36 mouse cellular contexts compared by ENCODE assay signal in genomic region chr3:66514587-66514986, GRCm38 (mm10).
"Had no signal": no experiment of that assay in that cellular context is flagged by ENCODE, and none has a peak within 500 bp of the region (broad histone marks: within the 10 kb centered on the region; RNA-seq: fewer than 3 reads in every experiment).

No protein-coding gene starts in this region.

- H3K27ac ChIP-seq: heart, embryonic 10.5 days; heart, embryonic 13.5 days; heart, embryonic 15.5 days; hindbrain, embryonic 10.5 days; hindbrain, embryonic 12.5 days; hindbrain, embryonic 13.5 days; hindbrain, embryonic 14.5 days; hindbrain, embryonic 15.5 days; hindbrain, postnatal 0 days; intestine, embryonic 15.5 days; kidney, embryonic 15.5 days; kidney, postnatal 0 days; layer of hippocampus, adult 2 months; left cerebral cortex, adult 2 months had no signal

- DNase-seq: heart, postnatal 10 days; heart, postnatal 14 days; heart, postnatal 36 days; heart, postnatal 4 days; kidney, adult 11 months; kidney, adult 18-20 months; kidney, adult 2 months; kidney, adult 8-10 months; kidney, adult 9 months; kidney, postnatal 10 days; kidney, postnatal 14 days; kidney, postnatal 25 days; kidney, postnatal 36 days; kidney, postnatal 4 days; layer of hippocampus, adult 9-11 months; layer of hippocampus, postnatal 36 days had no signal

- ATAC-seq: hindbrain, embryonic 16.5 days; hindbrain, postnatal 0 days; inflammation-experienced regulatory T-cells, adult 6 months; intestine, embryonic 15.5 days; intestine, embryonic 16.5 days; intestine, postnatal 0 days had no signal

- H3K4me2 ChIP-seq: heart, embryonic 11.5 days; heart, embryonic 12.5 days; heart, embryonic 13.5 days; heart, embryonic 15.5 days; hindbrain, embryonic 12.5 days; hindbrain, embryonic 13.5 days; hindbrain, embryonic 14.5 days; hindbrain, embryonic 15.5 days; intestine, embryonic 15.5 days; kidney, embryonic 15.5 days had no signal

- H3K4me3 ChIP-seq: heart, embryonic 10.5 days; heart, embryonic 12.5 days; heart, embryonic 13.5 days; heart, embryonic 15.5 days; hindbrain, embryonic 10.5 days; hindbrain, embryonic 12.5 days; hindbrain, embryonic 13.5 days; hindbrain, embryonic 15.5 days; intestine, embryonic 15.5 days; kidney, embryonic 15.5 days; layer of hippocampus, adult 2 months; left cerebral cortex, adult 2 months had no signal

- H3K27me3 ChIP-seq: heart, embryonic 12.5 days; heart, embryonic 13.5 days; heart, embryonic 15.5 days; hindbrain, embryonic 12.5 days; hindbrain, embryonic 13.5 days; hindbrain, embryonic 15.5 days; intestine, embryonic 15.5 days; kidney, embryonic 15.5 days had no signal

- H3K36me3 ChIP-seq: heart, embryonic 10.5 days; heart, embryonic 12.5 days; heart, embryonic 13.5 days; heart, embryonic 15.5 days; hindbrain, embryonic 10.5 days; hindbrain, embryonic 12.5 days; hindbrain, embryonic 13.5 days; hindbrain, embryonic 15.5 days; intestine, embryonic 15.5 days; kidney, embryonic 15.5 days had no signal

- H3K4me1 ChIP-seq: hindbrain, embryonic 10.5 days; hindbrain, embryonic 12.5 days; hindbrain, embryonic 15.5 days; intestine, embryonic 15.5 days; kidney, embryonic 15.5 days had no signal

- H3K9me3 ChIP-seq: heart, embryonic 12.5 days; heart, embryonic 13.5 days; heart, embryonic 15.5 days; hindbrain, embryonic 15.5 days; intestine, embryonic 15.5 days; kidney, embryonic 15.5 days had no signal

- H3K9ac ChIP-seq: heart, embryonic 12.5 days; heart, embryonic 13.5 days; heart, embryonic 15.5 days; hindbrain, embryonic 12.5 days; hindbrain, embryonic 13.5 days; hindbrain, embryonic 14.5 days; hindbrain, embryonic 15.5 days; intestine, embryonic 15.5 days; kidney, embryonic 15.5 days had no signal
